Mouse (Mus musculus) midbrain, embryonic 16.5 days (tissue): ENCODE results near the gene Elp5. TPM values are rescaled to one million over a fixed set of nuclear protein-coding genes. Genes with fewer than 3 reads are reported as not detected.
"Not testable (repeated sequence)": the region's sequence is repeated elsewhere in the genome, so short reads cannot be mapped to it uniquely, and the experiment has no call there.

Experiments
- ATAC-seq: fragments of 200-750 bp; cut with Nextera tagmentation; 2 replicates; pipeline ENCODE4 v1.8.0; 2017; ENCODE audit warnings: moderate TSS enrichment
- H3K27ac ChIP-seq: fragments of 300-500 bp; sonication (generic); 2 replicates; pipeline ENCODE4 v1.5.1; 2014; ENCODE audit warnings: mild to moderate bottlenecking, low read length, mixed read lengths
- H3K27me3 ChIP-seq: fragments of 300-500 bp; sonication (generic); 2 replicates; pipeline ENCODE4 v1.6.1; 2014; ENCODE audit warnings: low read depth, low read length, mixed read lengths; ENCODE audit not compliant: control insufficient read depth, insufficient read depth
- H3K36me3 ChIP-seq: fragments of 300-500 bp; sonication (generic); 2 replicates; pipeline ENCODE4 v1.6.1; 2014; ENCODE audit warnings: mild to moderate bottlenecking, low read length, moderate library complexity, mixed read lengths; ENCODE audit not compliant: control insufficient read depth, insufficient read depth
- H3K4me1 ChIP-seq: fragments of 300-500 bp; sonication (generic); 2 replicates; pipeline ENCODE4 v1.6.1; 2014; ENCODE audit warnings: mild to moderate bottlenecking, low read length, mixed read lengths; ENCODE audit not compliant: control insufficient read depth, insufficient read depth
- H3K4me2 ChIP-seq: fragments of 300-500 bp; sonication (generic); 2 replicates; pipeline ENCODE4 v1.6.1; 2014; ENCODE audit warnings: mild to moderate bottlenecking, low read length, mixed read lengths
- H3K4me3 ChIP-seq: fragments of 300-500 bp; sonication (generic); 2 replicates; pipeline ENCODE4 v1.5.1; 2014; ENCODE audit warnings: low read depth, mild to moderate bottlenecking, low read length, moderate library complexity, mixed read lengths
- H3K9ac ChIP-seq: fragments of 300-500 bp; sonication (generic); 2 replicates; pipeline ENCODE4 v1.6.1; 2014; ENCODE audit warnings: low read depth, low read length, mixed read lengths
- H3K9me3 ChIP-seq: fragments of 300-500 bp; sonication (generic); replicated peaks from 2 replicates; pipeline ENCODE4 v1.6.1; 2014; ENCODE audit warnings: mild to moderate bottlenecking, low read length, mixed read lengths; ENCODE audit not compliant: control insufficient read depth, poor library complexity, severe bottlenecking
- WGBS: fragments of 180-500 bp; shearing (Covaris S2); extraction: QIAGEN DNeasy Blood & Tissue Kit; methylation state at CpG from one replicate; pipeline ENCODE4 v1.1.7; 2014; 5-methylcytosine and 5-hydroxymethylcytosine counted together
- polyA plus RNA-seq: library from polyadenylated mRNA; unstranded; fragments of >200 nt; fragmentation: Nextera tagmentation; extraction: Ambion mirVana; gene quantifications from 2 replicates; pipeline ENCODE4 v1.2.1, GENCODE M21; 2015

Gene Elp5
- polyA plus RNA-seq, 1 experiment from 2014 or later: 173 TPM

DNA sequence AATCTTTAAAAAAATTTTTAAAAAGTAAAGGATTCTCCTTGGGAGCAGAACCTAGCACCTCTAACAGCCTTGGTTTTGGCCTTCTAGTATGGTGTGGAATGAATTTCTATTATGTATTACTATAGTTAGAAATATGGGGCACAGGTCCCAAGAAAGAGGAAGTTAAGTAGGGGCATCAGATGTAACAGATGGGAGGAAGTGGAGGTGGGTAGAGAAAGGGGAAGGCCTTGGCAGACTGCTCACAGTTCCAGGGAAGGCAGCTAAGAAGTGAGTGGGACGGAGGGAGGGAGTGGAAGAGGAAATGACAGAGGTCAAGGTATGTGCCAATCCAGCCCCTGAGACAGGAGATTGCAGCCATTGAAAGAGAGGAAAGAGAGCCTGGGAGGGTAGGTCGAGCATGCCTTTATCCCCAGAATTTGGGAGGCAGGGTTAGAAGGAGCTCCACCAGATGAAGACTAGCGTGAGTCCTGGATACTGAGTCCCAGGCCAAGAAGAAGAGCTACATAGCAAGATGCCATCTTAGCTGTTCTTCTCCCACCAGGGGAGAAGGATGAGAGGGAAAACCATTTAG is 51.3 kb downstream of the Elp5 start:
- H3K4me3 ChIP-seq: no peak overlapping the region

DNA sequence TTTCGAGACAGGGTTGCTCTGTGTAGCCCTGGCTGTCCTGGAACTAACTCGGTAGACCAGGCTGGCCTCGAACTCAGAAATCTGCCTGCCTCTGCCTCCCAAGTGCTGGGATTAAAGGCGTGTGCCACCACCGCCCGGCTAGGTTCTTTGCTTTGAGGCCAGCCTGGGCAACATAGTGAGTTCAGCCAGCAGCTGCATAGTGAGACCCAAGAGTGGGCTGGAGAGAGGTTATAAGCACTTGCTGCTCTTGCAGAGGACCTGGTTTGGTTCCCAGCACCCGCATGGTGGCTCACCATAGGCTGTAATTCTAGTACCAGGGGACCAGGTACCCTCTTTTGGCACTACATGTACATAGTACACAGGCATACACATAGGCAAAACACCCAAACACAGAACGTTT is 52.1 kb downstream of the Elp5 start:
- not testable (repeated sequence) for ATAC-seq, H3K4me3 ChIP-seq, H3K4me2 ChIP-seq, H3K36me3 ChIP-seq, H3K9ac ChIP-seq, H3K4me1 ChIP-seq, H3K27ac ChIP-seq, H3K27me3 ChIP-seq, H3K9me3 ChIP-seq
- WGBS: 82% methylated on average over 8 of the region's 8 CpGs

More for the DNA sequence above, 51.3 kb downstream of the Elp5 start:
- no peak overlapping the region for H3K4me2 ChIP-seq
- H3K9ac ChIP-seq: no peak overlapping the region
- ATAC-seq: no peak
- H3K27ac ChIP-seq: no peak overlapping the region
- no peaks in the 10 kb centered on the region for H3K36me3 ChIP-seq
- H3K9me3 ChIP-seq: no peaks in the 10 kb centered on the region
- no peaks in the 10 kb centered on the region for H3K27me3 ChIP-seq
- peaks cover 3% of the 10 kb centered on the region; the same call in 1 of the 2 replicates for H3K4me1 ChIP-seq
- WGBS: 77% methylated on average over 3 of the region's 3 CpGs

DNA sequence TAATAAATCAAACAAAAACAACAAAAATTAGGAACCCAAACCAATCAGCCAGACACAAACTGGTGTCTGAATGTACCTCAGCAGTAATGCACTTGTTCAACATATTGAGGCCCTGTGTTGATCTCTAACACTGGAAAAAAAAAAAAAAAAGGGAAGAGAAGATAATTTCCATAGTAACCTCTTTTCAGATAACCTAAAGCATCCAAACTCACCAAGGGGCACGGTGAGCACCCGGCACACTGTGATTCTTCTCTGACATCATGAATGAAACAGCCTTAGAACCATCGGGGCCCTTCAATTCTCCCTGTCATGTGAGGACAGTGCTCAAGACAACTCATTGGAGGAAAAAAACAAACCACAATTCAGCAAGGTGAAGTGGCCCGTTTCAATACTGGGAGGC is 52.6 kb downstream of the Elp5 start:
- H3K9me3 ChIP-seq: no peaks in the 10 kb centered on the region
- no peak overlapping the region for H3K9ac ChIP-seq
- ATAC-seq: no peak
- H3K4me2 ChIP-seq: no peak overlapping the region
- H3K27me3 ChIP-seq: no peaks in the 10 kb centered on the region
- H3K4me1 ChIP-seq: peaks cover 3% of the 10 kb centered on the region; the same call in 1 of the 2 replicates
- H3K27ac ChIP-seq: no peak overlapping the region
- 89% methylated on average over 4 of the region's 4 CpGs for WGBS
- no peaks in the 10 kb centered on the region for H3K36me3 ChIP-seq
- H3K4me3 ChIP-seq: no peak overlapping the region

DNA sequence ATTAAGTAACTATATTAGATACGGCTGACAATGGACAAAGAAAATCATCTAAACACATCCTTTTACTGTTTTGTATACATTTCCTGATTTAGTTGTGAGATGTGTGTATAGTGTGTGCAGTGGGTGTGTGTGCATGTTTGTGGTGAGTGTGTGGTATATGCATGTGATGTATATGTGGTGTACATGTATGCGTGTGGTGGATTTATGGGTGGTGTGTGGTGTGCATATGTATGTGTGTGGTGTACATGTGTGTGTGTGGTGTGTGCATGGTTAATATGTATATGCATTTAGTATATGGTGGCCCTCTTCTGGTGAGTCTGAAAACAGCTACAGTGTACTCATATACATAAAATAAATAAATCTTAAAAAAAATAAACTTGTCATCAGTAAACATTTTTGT is 54.8 kb downstream of the Elp5 start:
- Histone ChIP-seq H3K4me1 (peaks cover 5% of the 10 kb centered on the region; the same call in 1 of the 2 replicates), H3K9ac (no peak overlapping the region), H3K4me2 (no peak overlapping the region), H3K36me3 (no peaks in the 10 kb centered on the region), H3K4me3 (no peak overlapping the region), H3K27me3 (no peaks in the 10 kb centered on the region), H3K27ac (no peak overlapping the region), H3K9me3 (no peaks in the 10 kb centered on the region)
- 95% methylated on average over 2 of the region's 2 CpGs for WGBS
- ATAC-seq: no peak

DNA sequence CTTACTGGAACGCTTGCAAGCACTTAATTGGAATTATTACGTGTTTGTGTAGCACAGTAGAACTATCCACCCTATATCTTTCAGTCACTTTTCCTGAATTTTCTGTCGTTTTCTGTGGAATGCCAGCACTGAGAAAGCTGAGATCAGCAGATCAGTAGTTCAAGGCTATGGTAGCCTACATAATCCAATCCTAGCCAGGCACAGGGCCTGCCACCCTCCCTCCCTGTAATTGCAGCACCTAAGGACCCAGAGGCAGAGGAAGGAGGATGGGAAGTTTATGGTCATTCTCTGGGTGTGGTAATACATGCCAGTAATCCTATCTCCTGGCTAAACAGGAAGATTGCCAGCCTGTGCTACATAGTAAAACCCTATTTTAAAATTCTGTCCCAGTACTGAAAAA is 59.5 kb downstream of the Elp5 start:
- no peaks in the 10 kb centered on the region for H3K9me3 ChIP-seq
- no peak overlapping the region for H3K4me2 ChIP-seq
- 70% methylated on average over 3 of the region's 3 CpGs for WGBS
- ATAC-seq: no peak
- peaks cover 4% of the 10 kb centered on the region for H3K36me3 ChIP-seq
- H3K4me1 ChIP-seq: peaks cover 26% of the 10 kb centered on the region
- H3K9ac ChIP-seq: 0 out of 2 replicates have a peak overlapping the region, but pooled peaks have one; percentile 46
- H3K4me3 ChIP-seq: no peak overlapping the region
- H3K27me3 ChIP-seq: no peaks in the 10 kb centered on the region
- peak overlapping the region; percentile 29; the same call in 1 of the 2 replicates for H3K27ac ChIP-seq

DNA sequence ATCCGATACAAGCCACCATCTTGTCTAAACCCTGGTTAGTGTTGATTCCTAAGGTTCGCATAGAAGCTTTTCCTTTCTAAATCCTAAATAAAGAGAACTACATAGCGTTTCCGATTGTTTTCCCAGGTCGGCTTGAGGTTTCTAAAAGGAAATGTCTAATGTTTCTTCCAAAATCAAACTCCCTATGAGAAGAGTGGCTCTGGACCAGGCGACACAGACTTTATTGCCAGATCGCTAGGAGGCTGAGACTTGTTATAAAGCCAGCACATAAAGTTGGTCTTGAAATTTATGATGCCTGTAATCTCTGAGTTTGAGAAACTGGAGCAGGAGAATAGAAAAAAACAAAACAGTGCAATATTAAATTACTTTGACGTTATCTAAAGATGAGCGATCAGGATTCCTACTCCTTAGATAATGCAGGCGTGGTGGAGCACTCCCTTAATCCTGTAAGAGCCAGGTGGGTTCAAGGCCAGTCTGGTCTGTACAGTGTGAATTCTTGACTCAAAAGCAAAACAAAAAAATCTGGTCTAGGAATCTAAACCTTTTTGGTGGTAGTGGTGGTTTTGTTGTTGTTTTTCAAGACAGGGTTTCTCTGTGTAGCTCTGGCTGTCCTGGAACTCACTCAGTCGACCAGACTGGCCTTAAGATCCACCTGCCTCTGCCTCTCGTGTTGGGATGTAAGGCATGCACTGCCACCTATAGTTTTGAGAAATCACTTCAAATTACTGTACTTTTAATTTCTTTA is 60.1 kb downstream of the Elp5 start:
- Histone ChIP-seq H3K9me3 (no peaks in the 10 kb centered on the region), H3K4me3 (peak overlapping the region; percentile 56), H3K4me2 (peak overlapping the region; percentile 73), H3K27ac (peak overlapping the region; percentile 94), H3K4me1 (peaks cover 26% of the 10 kb centered on the region), H3K36me3 (peaks cover 10% of the 10 kb centered on the region), H3K9ac (peak overlapping the region; percentile 75), H3K27me3 (no peaks in the 10 kb centered on the region)
- no peak for ATAC-seq
- 3% methylated on average over 12 of the region's 12 CpGs for WGBS

DNA sequence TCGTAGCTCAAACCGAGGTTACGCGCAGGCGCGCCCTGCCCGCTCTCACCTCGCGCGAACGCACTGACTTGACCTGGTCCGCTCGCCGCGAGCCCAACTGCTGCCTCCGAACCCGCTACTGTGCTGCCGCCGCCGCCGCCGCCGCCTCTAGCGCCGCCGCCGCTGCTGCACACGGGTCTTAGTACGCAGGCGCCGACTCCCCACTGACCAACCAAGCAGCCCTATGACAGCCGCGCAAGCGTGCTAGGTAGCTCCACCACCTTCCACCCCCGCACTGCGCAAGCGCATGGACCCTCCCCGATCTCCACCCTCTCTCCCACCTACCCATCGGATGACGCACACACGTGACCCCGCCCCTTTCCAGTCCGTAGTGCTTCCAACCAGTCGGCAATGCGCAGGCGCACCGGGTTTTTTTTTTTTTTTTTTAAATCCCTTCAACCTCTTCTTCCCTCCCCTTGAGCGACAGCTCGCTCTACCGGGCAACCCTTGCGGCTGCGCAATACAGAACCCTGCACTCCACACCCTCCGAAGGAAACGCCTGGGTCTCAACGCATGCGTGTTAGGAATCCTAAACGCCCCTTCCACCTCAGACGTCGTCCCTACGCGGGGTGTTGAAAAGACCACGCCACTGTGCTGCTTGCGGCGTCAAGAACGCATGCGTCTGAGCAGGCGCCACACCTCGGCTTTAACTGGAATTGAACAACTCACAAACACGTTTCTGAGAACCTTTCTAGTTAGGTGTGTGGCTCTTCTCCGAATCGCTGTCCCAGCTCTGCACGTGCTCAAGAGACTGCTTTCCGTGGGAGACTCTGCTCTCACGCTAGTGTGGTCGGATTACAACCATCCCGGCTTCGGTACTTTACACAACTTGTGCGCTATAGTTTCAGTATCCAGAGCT is 61.0 kb downstream of the Elp5 start, which contains the start of gene Eif5a:
Eif5a (minus strand) TSS at position 845 of the 898 bp plus-strand sequence.
- H3K9ac ChIP-seq: peak within 1 kb of the TSS; percentile 94
- H3K4me1 ChIP-seq: peaks cover 26% of the 10 kb centered on the region
- H3K36me3 ChIP-seq: peaks cover 13% of the 10 kb centered on the region
- H3K4me2 ChIP-seq: peak within 1 kb of the TSS; percentile 98
- under 1% methylated on average over 78 of the region's 78 CpGs for WGBS
- ATAC-seq: peak; percentile 98
- no peaks in the 10 kb centered on the region for H3K27me3 ChIP-seq
- H3K4me3 ChIP-seq: peak within 1 kb of the TSS; percentile 94
- H3K27ac ChIP-seq: peak within 1 kb of the TSS; percentile 94
- H3K9me3 ChIP-seq: no peaks in the 10 kb centered on the region

DNA sequence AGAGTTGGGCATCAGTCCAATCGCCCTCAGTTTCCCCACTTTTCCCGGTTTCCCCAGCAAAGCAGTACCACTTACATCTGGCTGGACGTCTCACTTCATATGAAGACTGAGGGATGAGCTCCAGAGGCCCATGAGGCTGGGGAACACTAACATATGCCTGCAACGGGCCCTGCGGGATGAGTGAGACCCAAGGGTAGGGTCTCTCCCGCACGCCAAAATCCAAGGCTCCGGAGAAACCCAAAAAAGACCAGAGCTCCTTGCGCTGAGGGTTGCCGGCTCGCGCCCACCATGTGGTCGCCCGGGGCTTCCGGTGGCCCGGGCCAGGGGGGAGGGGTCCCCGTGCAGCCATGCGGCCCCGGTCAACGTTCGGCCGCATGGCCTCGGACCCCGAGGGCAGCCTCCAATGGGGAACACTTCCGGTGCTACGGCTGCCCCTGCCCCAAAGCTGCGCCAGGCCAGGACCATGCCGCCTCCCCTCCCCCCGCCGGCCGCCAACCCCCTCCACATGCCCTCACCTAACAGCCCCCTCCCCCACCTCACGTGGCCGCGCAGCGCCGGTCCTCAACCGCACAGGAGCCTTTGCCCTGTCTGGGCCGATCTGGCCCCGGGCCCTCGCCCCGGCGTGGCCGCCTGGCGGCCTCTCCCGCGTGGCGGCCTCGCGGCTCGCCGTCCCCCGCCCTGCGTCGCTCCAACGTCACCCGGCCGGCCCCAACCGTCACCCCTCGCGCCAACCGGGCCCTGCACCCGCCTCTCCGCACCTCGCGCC is 61.9 kb downstream of the Elp5 start:
- WGBS: 0% methylated on average over 59 of the region's 65 CpGs
- Histone ChIP-seq H3K4me3 (peak overlapping the region; percentile 94), H3K27ac (peak overlapping the region; percentile 92), H3K27me3 (no peaks in the 10 kb centered on the region), H3K4me2 (peak overlapping the region; percentile 98), H3K9ac (peak overlapping the region; percentile 94), H3K36me3 (peaks cover 19% of the 10 kb centered on the region), H3K9me3 (no peaks in the 10 kb centered on the region), H3K4me1 (peaks cover 32% of the 10 kb centered on the region)
- peak; percentile 23 for ATAC-seq
